Mouse (Mus musculus) inflammation-experienced regulatory T-cells, adult 16 weeks (primary cell): ENCODE measurements around the gene Vmn1r8. TPM values are rescaled to one million over a fixed set of nuclear protein-coding genes. Genes with fewer than 3 reads are reported as not detected.

ENCODE experiments used
- polyA plus RNA-seq: library from polyadenylated mRNA; unstranded; fragments of 100-300 nt; shearing (Covaris generic); gene quantifications from one replicate; pipeline ENCODE4 v1.2.1, GENCODE M21; 2017

Vmn1r8 gene
- polyA plus RNA-seq, result not detected

GRCm38 (mm10) chr6:57031984-57032383, at the start of gene Vmn1r8:
Vmn1r8 (plus strand) TSS chr6:57032284.

GRCm38 (mm10) chr6:56996943-56997342, 35.1 kb upstream of the Vmn1r8 start, which contains the start of gene Vmn1r6:
Vmn1r6 (plus strand) TSS chr6:56997243.

GRCm38 (mm10) chr6:57025224-57025623, 6.9 kb upstream of the Vmn1r8 start, which contains the start of gene Vmn1r7:
Vmn1r7 (minus strand) TSS chr6:57025324.

DNA sequence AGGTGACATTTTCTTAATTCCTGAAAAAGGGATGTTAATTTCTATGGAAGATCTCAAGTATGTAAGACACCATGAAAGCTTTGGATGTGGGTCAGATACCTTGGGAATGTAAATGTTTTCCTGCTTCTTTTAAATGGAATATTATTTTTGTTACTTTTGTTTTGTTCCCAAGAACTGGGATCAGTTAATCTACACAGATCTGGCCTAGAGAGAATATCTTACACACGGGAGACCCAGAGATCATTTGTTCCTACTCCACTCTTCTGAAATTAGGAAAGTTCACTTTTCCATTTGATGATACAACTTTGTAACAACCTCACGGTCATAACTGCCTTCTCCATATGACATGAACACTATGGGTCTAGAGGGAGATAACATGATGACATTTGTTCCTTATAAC, 34.4 kb downstream of the Vmn1r8 start, which contains the start of gene Vmn1r9:
TSS of gene Vmn1r9 (plus strand) at position 301 of the 400 bp plus-strand sequence.

Other genes with a start within 250 kb of the Vmn1r8 start
- gene Kbtbd2, start 234.5 kb upstream of the Vmn1r8 start, polyA plus RNA-seq, result 21.6 TPM
- not detected for gene Fkbp9, start 200.2 kb upstream of the Vmn1r8 start, polyA plus RNA-seq
- gene Nt5c3, start 108.4 kb upstream of the Vmn1r8 start, polyA plus RNA-seq, result 55.5 TPM
- gene Vmn1r4, start 108.3 kb upstream of the Vmn1r8 start, polyA plus RNA-seq, result 0.24 TPM
- not detected for gene Vmn1r5, start 62.0 kb upstream of the Vmn1r8 start, polyA plus RNA-seq
- gene Vmn1r6, start 35.0 kb upstream of the Vmn1r8 start, polyA plus RNA-seq, result not detected
- not detected for gene Vmn1r7, start 7.0 kb upstream of the Vmn1r8 start, polyA plus RNA-seq
- not detected for gene Vmn1r9, start 34.5 kb downstream of the Vmn1r8 start, polyA plus RNA-seq
- gene Vmn1r10, start 77.2 kb downstream of the Vmn1r8 start, polyA plus RNA-seq, result not detected
- not detected for gene Vmn1r11, start 101.2 kb downstream of the Vmn1r8 start, polyA plus RNA-seq
- gene Vmn1r12, start 124.6 kb downstream of the Vmn1r8 start, polyA plus RNA-seq, result not detected
- 0.21 TPM for gene Vmn1r13, start 171.0 kb downstream of the Vmn1r8 start, polyA plus RNA-seq
- gene Vmn1r14, start 199.4 kb downstream of the Vmn1r8 start, polyA plus RNA-seq, result not detected
- gene Vmn1r15, start 225.7 kb downstream of the Vmn1r8 start, polyA plus RNA-seq, result not detected